Mouse (Mus musculus): Measurements from ENCODE around the gene Scap.

GRCm38 (mm10) chr9:110351932-110352632 is 19.0 kb downstream of the Scap start:
- TF ChIP-seq GATA1 (IDR thresholded peaks at IDR 0.05; ENCODE audit: low read length) (no peak), TAL1 (IDR thresholded peaks at IDR 0.05; ENCODE audit: low read length) (no peak)
